Mouse (Mus musculus) ES-E14 (cell line): ENCODE measurements around the gene Trim2. TPM values are rescaled to one million over a fixed set of nuclear protein-coding genes. Genes with fewer than 3 reads are reported as not detected.

Experiments
- DNase-seq: peaks from one replicate; pipeline ENCODE4 v3.0.0-alpha.2; 2013; ENCODE audit warnings: low read depth, low spot score
- H3K27ac ChIP-seq: 2 replicates; pipeline ENCODE4 v1.5.1; 2012; ENCODE audit warnings: low read depth, mild to moderate bottlenecking, low read length, moderate library complexity, mixed read lengths; ENCODE audit not compliant: poor library complexity, insufficient read depth, severe bottlenecking
- H3K36me3 ChIP-seq: 2 replicates; pipeline ENCODE4 v1.6.1; 2012; ENCODE audit warnings: mild to moderate bottlenecking, low read length, moderate library complexity, mixed read lengths; ENCODE audit not compliant: control insufficient read depth, poor library complexity, insufficient read depth, severe bottlenecking
- H3K4me1 ChIP-seq, 2 experiments: fragments of 150-350 bp in 1 of 2; sonication (generic) in 1 of 2; 2 replicates each; pipeline ENCODE4 v1.6.1; 2012; ENCODE audit warnings: low read length in 2 of 2, mild to moderate bottlenecking in 1 of 2, mixed read lengths in 1 of 2; ENCODE audit not compliant: control insufficient read depth in 2 of 2, insufficient read depth in 2 of 2, poor library complexity in 1 of 2
- H3K4me3 ChIP-seq, 2 experiments: fragments of 150-350 bp in 1 of 2; sonication (generic) in 1 of 2; 2 replicates each; pipeline ENCODE4 v1.5.1; 2012; ENCODE audit warnings: low read length in 2 of 2, low read depth in 1 of 2, mild to moderate bottlenecking in 1 of 2, mixed read lengths in 1 of 2; ENCODE audit not compliant: insufficient read depth in 1 of 2, poor library complexity in 1 of 2, severe bottlenecking in 1 of 2
- H3K9ac ChIP-seq: 2 replicates; pipeline ENCODE4 v1.6.1; 2012; ENCODE audit warnings: low read depth, mild to moderate bottlenecking, low read length, mixed read lengths; ENCODE audit not compliant: poor library complexity, insufficient read depth, severe bottlenecking
- H3K9me3 ChIP-seq: fragments of 150-350 bp; sonication (generic); 2 replicates; pipeline ENCODE4 v1.6.1; 2012; ENCODE audit warnings: low read depth, mild to moderate bottlenecking, low read length; ENCODE audit not compliant: control insufficient read depth, insufficient read depth
- CHD2 ChIP-seq: IDR thresholded peaks from 2 replicates; pipeline ENCODE4 v1.6.1; 2014; ENCODE audit warnings: mild to moderate bottlenecking, low read depth, low read length, inconsistent platforms
- HCFC1 ChIP-seq: IDR thresholded peaks from 2 replicates; pipeline ENCODE4 v1.6.1; 2012; ENCODE audit warnings: low read length, inconsistent platforms, borderline replicate concordance; ENCODE audit not compliant: insufficient read depth
- MAFK ChIP-seq: IDR thresholded peaks from 2 replicates; pipeline ENCODE4 v1.6.1; 2014; ENCODE audit warnings: mild to moderate bottlenecking, low read depth, low read length, inconsistent platforms; ENCODE audit not compliant: insufficient read depth
- ZC3H11A ChIP-seq: IDR thresholded peaks from 2 replicates; pipeline ENCODE4 v1.6.1; 2012; ENCODE audit warnings: low read depth, mild to moderate bottlenecking, inconsistent platforms, low read length, borderline replicate concordance
- ZNF384 ChIP-seq: IDR thresholded peaks from 2 replicates; pipeline ENCODE4 v1.6.1; 2012; ENCODE audit warnings: low read depth, low read length, inconsistent platforms
- in situ Hi-C, 2 experiments: fragments of 600-800 bp; cut with MboI; formaldehyde crosslinking; loops; one replicate each; pipeline ENCODE4 v1.15.1; 2025; ENCODE audit warnings: low sequenced_read_pairs in 2 of 2, inconsistent platforms in 1 of 2; ENCODE audit not compliant: unreplicated experiment in 2 of 2
- total RNA-seq: library from RNA; depleted of rRNA; stranded (reverse); fragments of 300-350 nt; gene quantifications from 2 replicates; pipeline ENCODE4 v1.2.3, GENCODE M21; 2012

The Trim2 gene
- total RNA-seq, 1 experiment = 27.3 TPM

- TF ChIP-seq HCFC1 (no peak), MAFK (no peak), CHD2 (no peak), ZNF384 (no peak), ZC3H11A (no peak)
- Histone ChIP-seq H3K4me3 (no peak overlapping the region), H3K9ac (no peak overlapping the region), H3K9me3 (no peaks in the 10 kb centered on the region), H3K27ac (no peak overlapping the region), H3K4me1 (peaks cover 4 to 30% of the 10 kb centered on the region in 2 experiments; a peak in 3 of 4 replicates), H3K36me3 (no peaks in the 10 kb centered on the region)
- DNase-seq = no peak
- in situ Hi-C loops = loop anchor here in 1 of 2 experiments (25.0 kb wide), 1 partner anchor 201 kb away; no protein-coding TSS in a partner anchor
These were observed 29.7 kb upstream of the Trim2 start for GRCm38 (mm10) chr3:84336342-84336741.

DNA sequence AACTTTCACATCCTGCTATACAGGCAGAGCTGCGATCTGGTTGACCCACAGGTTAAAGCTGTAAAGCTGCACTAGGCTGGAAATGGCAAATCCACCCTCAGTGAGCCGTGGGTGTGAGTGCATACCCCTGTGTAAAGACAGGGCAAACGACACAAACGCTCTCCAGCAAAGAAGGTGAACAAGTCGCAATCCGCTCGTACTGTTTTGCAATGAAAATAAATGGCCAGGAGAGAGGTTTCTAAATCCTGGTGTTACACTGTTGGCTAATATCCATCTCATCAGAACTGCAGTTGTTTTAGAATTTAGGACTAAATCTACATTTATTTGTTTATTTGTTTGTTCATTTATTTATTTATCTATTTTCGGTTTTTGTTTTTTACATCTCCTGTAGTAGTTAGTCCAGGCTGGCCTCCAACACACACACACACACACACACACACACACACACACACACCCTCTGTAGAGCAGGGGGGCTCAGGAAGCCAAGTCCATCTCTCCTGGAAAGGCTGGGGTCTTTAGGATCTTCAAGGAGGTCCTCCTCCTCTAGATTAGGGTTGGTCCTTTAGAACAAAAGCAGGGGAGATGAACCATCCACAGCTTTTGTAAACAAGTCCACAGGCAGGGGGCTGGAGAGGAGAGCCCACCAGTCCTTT lies 28.9 kb upstream of the Trim2 start:
- no peak for DNase-seq
- peaks cover 4 to 27% of the 10 kb centered on the region in 2 experiments; a peak in 3 of 4 replicates for H3K4me1 ChIP-seq
- no peaks in the 10 kb centered on the region for H3K36me3 ChIP-seq
- in situ Hi-C loops = loop anchor here in 1 of 2 experiments (25.0 kb wide), 1 partner anchor 202 kb away; no protein-coding TSS in a partner anchor
- no peaks in the 10 kb centered on the region for H3K9me3 ChIP-seq
- no peak for TF ChIP-seq ZC3H11A
- TF ChIP-seq HCFC1 = no peak
- TF ChIP-seq CHD2 = no peak
- TF ChIP-seq MAFK = no peak
- no peak for TF ChIP-seq ZNF384
- no peak overlapping the region for H3K27ac ChIP-seq
- peak overlapping the region in 1 of 2 experiments; percentile 27; a peak in 1 of 4 replicates for H3K4me3 ChIP-seq
- H3K9ac ChIP-seq = no peak overlapping the region

GRCm38 (mm10) chr3:84334771-84335420 lies 28.2 kb upstream of the Trim2 start:
- Histone ChIP-seq H3K9me3 (no peaks in the 10 kb centered on the region), H3K27ac (no peak overlapping the region), H3K4me1 (peaks cover 2 to 24% of the 10 kb centered on the region in 2 experiments; a peak in 3 of 4 replicates), H3K36me3 (no peaks in the 10 kb centered on the region), H3K9ac (peak overlapping the region; percentile 34; the same call in 1 of the 2 replicates), H3K4me3 (peak overlapping the region; percentile 40 to 43)
- in situ Hi-C loops = loop anchor here in 1 of 2 experiments (25.0 kb wide), 1 partner anchor 202 kb away; no protein-coding TSS in a partner anchor
- no peak for DNase-seq
- TF ChIP-seq HCFC1 (no peak), MAFK (no peak), ZC3H11A (no peak), ZNF384 (peak; percentile 96), CHD2 (no peak)

GRCm38 (mm10) chr3:84333400-84334349 lies 27.0 kb upstream of the Trim2 start:
- Histone ChIP-seq H3K27ac (no peak overlapping the region), H3K9ac (no peak overlapping the region), H3K4me1 (peaks cover 2 to 19% of the 10 kb centered on the region in 2 experiments; a peak in 3 of 4 replicates), H3K4me3 (peak overlapping the region; percentile 8 to 43; a peak in 3 of 4 replicates), H3K9me3 (no peaks in the 10 kb centered on the region), H3K36me3 (no peaks in the 10 kb centered on the region)
- TF ChIP-seq MAFK = no peak
- TF ChIP-seq HCFC1 = no peak
- TF ChIP-seq ZC3H11A = no peak
- TF ChIP-seq ZNF384 = no peak
- no peak for TF ChIP-seq CHD2
- in situ Hi-C loops = loop anchor here in 1 of 2 experiments (25.0 kb wide), 1 partner anchor 204 kb away; no protein-coding TSS in a partner anchor
- DNase-seq = peak; percentile 93
